Mouse (Mus musculus): ENCODE results near the gene Tcp11l2.

DNA sequence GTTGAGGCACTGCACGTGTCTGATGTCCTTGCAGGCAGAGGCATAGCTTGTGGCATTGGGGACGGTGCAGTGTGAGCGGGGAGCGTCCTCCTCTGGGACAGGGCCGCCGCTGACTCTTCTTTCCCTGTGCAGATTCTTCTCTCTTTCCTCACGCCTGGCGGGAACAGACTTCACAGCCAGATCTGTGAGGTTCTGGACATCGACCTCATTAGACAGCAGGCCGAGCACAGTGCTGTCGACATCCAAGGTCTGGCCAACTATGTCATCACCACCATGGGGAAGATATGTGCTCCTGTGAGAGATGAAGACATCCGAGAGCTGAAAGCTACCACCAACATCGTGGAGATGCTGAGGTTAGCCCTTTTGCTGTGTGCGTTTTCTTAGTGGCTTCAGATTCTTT is 14.5 kb downstream of the Tcp11l2 start:
- TF ChIP-seq CTCF (conservative IDR thresholded peaks at IDR 0.05; ENCODE audit: low read length) (no peak), POU5F1 (IDR thresholded peaks at IDR 0.05; ENCODE audit: borderline replicate concordance, low read length) (no peak)

Measured in E14TG2a.4 (cell line).